Mouse (Mus musculus) bone marrow macrophage, adult 2 months (primary cell): ENCODE data around the gene Ddx5. TPM values are rescaled to one million over a fixed set of nuclear protein-coding genes. Genes with fewer than 3 reads are reported as not detected.
A peak's percentile ranks its signal among the peaks of the same experiment; 100 is the strongest.

Experiments used
- H3K27ac ChIP-seq: 2 replicates; pipeline ENCODE4 v1.5.1; 2012; ENCODE audit warnings: low read depth, low read length; ENCODE audit not compliant: insufficient read depth
- H3K4me1 ChIP-seq: 2 replicates; pipeline ENCODE4 v1.6.1; 2012; ENCODE audit warnings: low read length; ENCODE audit not compliant: control insufficient read depth, insufficient read depth
- H3K4me3 ChIP-seq: 2 replicates; pipeline ENCODE4 v1.5.1; 2012; ENCODE audit warnings: mild to moderate bottlenecking, low read length, moderate library complexity; ENCODE audit not compliant: insufficient read depth
- CTCF ChIP-seq: IDR thresholded peaks from 2 replicates; pipeline ENCODE4 v1.5.1; 2012; ENCODE audit warnings: low read depth, mild to moderate bottlenecking, low read length, moderate library complexity
- POLR2A ChIP-seq: IDR thresholded peaks from 2 replicates; pipeline ENCODE4 v1.6.1; 2012; ENCODE audit warnings: mild to moderate bottlenecking, low read depth, low read length, borderline replicate concordance
- polyA plus RNA-seq: library from polyadenylated mRNA; stranded (reverse); fragments of >200 nt; gene quantifications from 2 replicates; pipeline ENCODE4 v1.2.4, GENCODE M21; 2012; ENCODE audit not compliant: missing spikeins, insufficient read depth, insufficient read length

The Ddx5 gene
- polyA plus RNA-seq, 1 experiment = 1,156 TPM

DNA sequence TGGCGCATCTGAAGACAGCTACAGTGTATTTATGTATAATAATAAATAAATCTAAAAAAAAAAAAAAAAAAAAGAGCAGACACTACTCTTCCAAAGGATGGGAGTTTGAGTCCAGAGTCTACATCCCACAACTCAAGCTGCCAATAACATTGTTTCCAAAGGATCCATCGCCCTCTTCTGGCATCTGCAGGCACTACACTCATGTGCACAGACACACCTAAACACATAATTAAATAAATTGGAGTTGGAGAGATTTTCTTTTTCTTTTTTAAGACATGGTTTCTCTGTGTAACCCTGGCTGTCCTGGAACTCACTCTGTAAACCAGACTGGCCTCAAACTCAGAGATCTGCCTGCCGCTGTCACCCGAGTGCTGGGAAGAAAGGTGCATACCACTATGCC is 21.5 kb downstream of the Ddx5 start:
- Histone ChIP-seq H3K4me1 (peaks cover 26% of the 10 kb centered on the region), H3K4me3 (no peak overlapping the region), H3K27ac (no peak overlapping the region)
- TF ChIP-seq CTCF = no peak
- no peak for TF ChIP-seq POLR2A

DNA sequence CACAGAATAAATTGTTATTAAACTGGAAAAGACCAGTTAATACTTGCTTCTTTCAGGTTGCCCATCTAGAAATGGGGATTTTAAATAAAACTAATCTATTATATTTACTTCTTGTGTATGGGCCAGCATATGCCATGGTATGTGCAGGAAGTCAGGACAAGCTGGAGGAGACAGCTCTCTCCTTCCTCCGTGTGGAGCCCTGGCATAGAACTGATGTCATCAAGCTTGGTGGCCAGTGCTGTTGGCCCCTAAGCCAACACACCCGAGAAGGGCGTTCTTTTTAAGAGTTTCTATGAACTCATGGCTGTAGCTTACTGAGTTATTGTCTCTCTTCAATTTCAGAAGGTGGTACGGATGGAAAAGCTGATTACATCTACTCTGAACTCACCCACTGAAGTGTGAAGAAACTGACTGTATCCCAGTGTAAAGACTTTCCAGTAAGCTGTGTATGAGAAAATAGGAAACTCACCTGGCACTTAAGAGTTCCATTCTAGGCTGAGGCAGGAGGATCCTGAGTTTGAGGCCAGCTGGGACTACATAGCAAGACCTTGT is 22.3 kb downstream of the Ddx5 start:
- Histone ChIP-seq H3K4me3 (no peak overlapping the region), H3K4me1 (peaks cover 33% of the 10 kb centered on the region), H3K27ac (no peak overlapping the region)
- TF ChIP-seq CTCF = no peak
- no peak for TF ChIP-seq POLR2A

DNA sequence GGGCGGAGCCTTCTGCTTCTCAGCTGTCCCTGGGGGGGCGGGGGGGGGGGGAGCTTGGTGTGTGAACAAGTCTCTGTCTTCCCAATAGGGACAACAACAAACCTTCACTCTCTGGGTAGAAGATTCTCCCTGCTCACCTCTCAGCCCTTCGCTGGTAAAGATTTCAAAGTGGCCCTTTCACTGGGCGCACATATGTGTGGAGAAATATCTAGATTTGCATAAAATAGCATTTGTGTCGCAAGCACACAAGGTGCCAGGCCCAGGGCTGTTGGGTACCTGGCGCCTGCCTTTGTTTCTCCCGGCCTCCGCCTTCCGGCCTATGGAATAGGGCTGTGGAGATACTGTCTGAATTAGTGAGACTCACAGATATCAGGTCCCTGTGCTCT is 26.2 kb downstream of the Ddx5 start:
- no peak overlapping the region for H3K4me3 ChIP-seq
- H3K4me1 ChIP-seq = peaks cover 65% of the 10 kb centered on the region
- H3K27ac ChIP-seq = peak overlapping the region; percentile 78
- no peak for TF ChIP-seq CTCF
- no peak for TF ChIP-seq POLR2A

- peaks cover 68% of the 10 kb centered on the region for H3K4me1 ChIP-seq
- H3K27ac ChIP-seq = peak overlapping the region; percentile 78
- no peak overlapping the region for H3K4me3 ChIP-seq
- TF ChIP-seq POLR2A (no peak), CTCF (no peak)
These were observed 26.7 kb downstream of the Ddx5 start for GRCm38 (mm10) chr11:106762139-106762799.

GRCm38 (mm10) chr11:106760511-106760910 is 28.5 kb downstream of the Ddx5 start:
- H3K27ac ChIP-seq = no peak overlapping the region
- H3K4me3 ChIP-seq = no peak overlapping the region
- H3K4me1 ChIP-seq = peaks cover 68% of the 10 kb centered on the region
- TF ChIP-seq CTCF = no peak
- TF ChIP-seq POLR2A = no peak

- H3K4me3 ChIP-seq = no peak overlapping the region
- H3K4me1 ChIP-seq = peaks cover 57% of the 10 kb centered on the region
- TF ChIP-seq POLR2A = no peak
- TF ChIP-seq CTCF = no peak
- peak overlapping the region; percentile 84 for H3K27ac ChIP-seq
These were observed 30.0 kb downstream of the Ddx5 start for GRCm38 (mm10) chr11:106759028-106759427.

DNA sequence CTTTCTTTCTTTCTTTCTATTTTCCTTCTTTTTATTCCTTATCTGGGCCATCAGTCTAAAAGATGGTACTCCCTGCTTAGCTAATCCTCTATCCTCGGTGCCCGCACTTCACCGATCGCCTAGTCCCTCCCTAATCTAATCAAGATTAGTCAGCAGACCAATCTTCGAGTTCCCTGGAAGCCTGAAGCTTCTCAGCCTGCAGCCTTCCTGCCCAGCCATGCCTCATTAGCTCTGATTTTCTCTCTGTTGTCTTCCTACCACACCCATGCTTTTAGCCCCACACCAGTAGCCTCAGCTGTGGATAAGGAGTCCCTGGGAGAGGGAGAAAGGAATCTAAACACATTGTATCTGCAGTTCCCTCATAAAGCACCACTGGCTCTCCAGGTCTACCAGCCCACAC is 33.4 kb downstream of the Ddx5 start:
- no peak for TF ChIP-seq CTCF
- TF ChIP-seq POLR2A = no peak
- Histone ChIP-seq H3K4me1 (peaks cover 32% of the 10 kb centered on the region), H3K4me3 (no peak overlapping the region), H3K27ac (no peak overlapping the region)

- H3K4me1 ChIP-seq = peaks cover 20% of the 10 kb centered on the region
- H3K27ac ChIP-seq = no peak overlapping the region
- no peak overlapping the region for H3K4me3 ChIP-seq
- no peak for TF ChIP-seq POLR2A
- TF ChIP-seq CTCF = no peak
These were observed 35.7 kb downstream of the Ddx5 start for GRCm38 (mm10) chr11:106753314-106753713.

GRCm38 (mm10) chr11:106752103-106752502 is 36.9 kb downstream of the Ddx5 start:
- TF ChIP-seq POLR2A (peak; percentile 54; the same call in 1 of the 2 replicates), CTCF (no peak)
- Histone ChIP-seq H3K27ac (peak overlapping the region; percentile 94), H3K4me3 (peak overlapping the region; percentile 84), H3K4me1 (peaks cover 14% of the 10 kb centered on the region)

DNA sequence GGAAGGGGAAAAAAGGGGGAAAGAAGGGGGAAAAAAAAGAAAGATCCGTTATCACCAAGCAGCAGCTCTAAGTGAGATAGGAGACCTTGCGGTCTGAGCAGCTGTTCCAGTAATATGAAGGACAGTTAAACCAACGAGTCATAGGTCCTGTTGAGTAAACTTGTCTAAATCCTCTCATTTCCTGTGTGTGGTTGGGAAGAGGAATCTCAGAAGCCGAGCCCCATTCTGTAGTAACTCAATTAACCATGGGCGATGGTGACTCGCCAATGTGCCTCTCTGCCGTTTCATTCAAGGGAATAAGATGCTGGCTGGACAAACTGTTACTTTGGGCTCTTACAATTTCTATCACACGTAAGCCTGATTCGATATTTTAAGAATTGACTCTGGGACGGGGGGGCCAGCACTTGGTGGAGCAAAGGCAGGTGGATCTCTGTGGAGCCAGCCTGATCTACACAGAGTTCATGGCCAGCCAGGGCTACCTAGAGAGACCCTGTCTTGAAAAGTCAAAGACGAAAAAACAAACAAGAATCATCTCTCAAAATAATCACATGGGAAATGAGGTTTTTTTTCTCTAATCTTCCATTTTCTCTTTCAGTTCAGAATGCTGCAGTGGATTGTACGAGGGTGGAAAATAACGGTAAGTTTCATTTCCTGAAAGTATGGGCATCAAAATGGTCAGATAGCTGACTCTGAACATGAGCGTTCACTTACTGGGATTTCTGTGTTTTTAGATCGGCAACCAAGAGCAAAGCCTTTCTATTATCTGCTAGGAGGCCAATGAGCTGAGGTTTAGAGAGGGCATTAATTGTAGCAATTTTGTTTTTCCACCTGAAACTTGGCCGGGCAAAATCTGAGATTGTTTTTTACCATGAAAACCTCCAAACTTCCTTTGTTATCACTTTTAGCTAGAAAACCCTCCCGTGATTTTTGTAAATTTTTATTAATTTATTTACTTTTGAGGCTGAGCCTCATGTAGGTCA is 37.7 kb downstream of the Ddx5 start, which contains the start of gene Milr1:
Milr1 (plus strand) TSS at position 188 of the 980 bp plus-strand sequence.
- TF ChIP-seq POLR2A = no peak
- no peak for TF ChIP-seq CTCF
- Histone ChIP-seq H3K4me3 (peak within 1 kb of the TSS; percentile 84), H3K4me1 (peaks cover 14% of the 10 kb centered on the region), H3K27ac (peak within 1 kb of the TSS; percentile 94)
